Mouse (Mus musculus) lung, adult 2 months (tissue): ENCODE data around the gene Fam168a.

ENCODE experiments used
- CTCF ChIP-seq: fragments of 200-500 bp; IDR thresholded peaks from 2 replicates; pipeline ENCODE4 v1.5.1; 2011; ENCODE audit warnings: mild to moderate bottlenecking, low read length, control low read depth; ENCODE audit not compliant: insufficient read depth
- POLR2A ChIP-seq: fragments of 200-500 bp; IDR thresholded peaks from 2 replicates; pipeline ENCODE4 v1.6.1; 2011; ENCODE audit warnings: low read depth, mild to moderate bottlenecking, control low read depth, low read length, borderline replicate concordance; ENCODE audit errors: extremely low read depth

DNA sequence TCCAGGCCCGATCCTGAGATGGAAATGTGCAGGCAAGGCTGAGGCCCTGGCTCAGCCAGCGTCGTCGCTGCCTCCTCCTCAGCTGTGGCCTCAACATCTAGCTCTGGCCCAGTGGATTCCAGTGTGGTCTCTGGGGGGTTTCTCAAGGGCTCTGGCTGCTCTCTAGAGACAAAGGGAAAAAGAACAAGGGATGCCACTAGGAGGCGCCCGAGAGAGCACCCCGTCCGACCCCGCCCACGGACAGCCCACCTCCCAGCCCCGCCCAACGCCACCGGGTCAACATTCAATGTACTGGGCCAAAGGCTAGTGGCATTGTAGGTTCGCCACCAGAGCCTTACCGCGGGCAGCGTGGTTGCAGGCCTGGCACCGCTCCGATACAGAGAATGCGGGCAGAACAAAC lies 173.2 kb downstream of the Fam168a start:
- TF ChIP-seq CTCF (no peak), POLR2A (no peak)
